Mouse (Mus musculus): Measurements from ENCODE around the gene Rab40c. TPM values are rescaled to one million over a fixed set of nuclear protein-coding genes. Genes with fewer than 3 reads are reported as not detected.

Gene Rab40c
- polyA plus RNA-seq, 1 experiment from 2014 or later, result 59.2 TPM

- WGBS, result under 1% methylated on average over 24 of the region's 24 CpGs
- peak within 1 kb of the TSS; percentile 71 for H3K4me3 ChIP-seq (replicated peaks; ENCODE audit: low read length)
- no peaks in the 10 kb centered on the region for H3K36me3 ChIP-seq (ENCODE audit: control insufficient read depth, insufficient read depth)
- peaks cover 11% of the 10 kb centered on the region for H3K4me1 ChIP-seq (replicated peaks; ENCODE audit: control insufficient read depth, insufficient read depth, low read length)
- H3K9ac ChIP-seq (replicated peaks; ENCODE audit: low read depth, low read length), result peak within 1 kb of the TSS; percentile 68
- H3K27ac ChIP-seq (ENCODE audit: low read length), result peak within 1 kb of the TSS; percentile 54; the same call in 1 of the 2 replicates
- H3K4me2 ChIP-seq (ENCODE audit: low read length), result peak within 1 kb of the TSS; percentile 98
- no peaks in the 10 kb centered on the region for H3K9me3 ChIP-seq (ENCODE audit: control insufficient read depth, low read length)
- ATAC-seq, result peak; percentile 91
- no peaks in the 10 kb centered on the region for H3K27me3 ChIP-seq (replicated peaks; ENCODE audit: control insufficient read depth, insufficient read depth, low read length)
These were observed 50.8 kb downstream of the Rab40c start, which contains the start of gene Mcrip2 for GRCm38 (mm10) chr17:25868601-25869191. Gene Mcrip2 (minus strand): TSS chr17:25868764.

DNA sequence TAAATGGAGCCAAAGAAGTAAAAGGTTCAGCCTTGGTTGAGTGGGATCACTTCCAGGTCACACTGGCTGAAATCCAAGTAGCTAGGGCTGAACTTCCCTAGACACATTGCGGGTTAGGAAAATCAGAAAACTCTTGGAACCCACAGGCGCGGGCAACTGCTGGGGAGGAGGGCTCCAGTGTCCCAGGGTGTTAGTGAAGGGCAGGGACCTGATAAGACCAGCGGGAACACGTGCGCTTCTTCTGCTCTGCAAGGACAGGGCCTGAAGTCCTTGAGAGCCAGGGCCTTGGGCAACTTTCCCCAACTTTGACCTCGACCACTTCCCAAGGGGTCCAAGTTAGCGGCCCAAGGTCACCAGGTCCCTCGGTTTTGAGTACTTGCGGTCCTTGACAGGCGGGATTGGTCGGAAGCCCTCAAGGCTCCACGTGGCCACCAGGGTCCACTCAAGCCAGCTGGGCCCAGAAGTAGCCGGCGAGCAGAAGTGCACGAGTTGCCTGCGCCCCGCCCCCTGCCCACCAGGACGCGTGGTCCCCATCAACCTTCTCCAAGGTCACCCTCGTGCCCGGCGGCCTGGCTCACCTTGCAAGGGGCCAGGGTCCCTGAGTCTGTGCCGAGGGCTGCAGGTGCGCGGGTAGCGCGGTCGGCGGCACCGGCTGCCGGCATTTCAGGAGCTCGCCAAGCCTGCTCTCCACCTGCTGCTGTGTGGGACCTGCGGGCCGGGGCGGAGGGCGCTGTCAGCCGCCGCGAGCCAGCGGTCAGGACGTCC, 51.5 kb downstream of the Rab40c start:
- H3K36me3 ChIP-seq (ENCODE audit: control insufficient read depth, insufficient read depth), result no peaks in the 10 kb centered on the region
- H3K4me3 ChIP-seq (replicated peaks; ENCODE audit: low read length), result peak overlapping the region; percentile 71
- H3K4me2 ChIP-seq (ENCODE audit: low read length), result peak overlapping the region; percentile 98
- H3K27ac ChIP-seq (ENCODE audit: low read length), result 0 out of 2 replicates have a peak overlapping the region, but pooled peaks have one; percentile 8
- H3K9ac ChIP-seq (replicated peaks; ENCODE audit: low read depth, low read length), result peak overlapping the region; percentile 68
- H3K9me3 ChIP-seq (ENCODE audit: control insufficient read depth, low read length), result no peaks in the 10 kb centered on the region
- no peaks in the 10 kb centered on the region for H3K27me3 ChIP-seq (replicated peaks; ENCODE audit: control insufficient read depth, insufficient read depth, low read length)
- H3K4me1 ChIP-seq (replicated peaks; ENCODE audit: control insufficient read depth, insufficient read depth, low read length), result peaks cover 11% of the 10 kb centered on the region
- ATAC-seq, result peak; percentile 49
- 1% methylated on average over 42 of the region's 42 CpGs for WGBS

DNA sequence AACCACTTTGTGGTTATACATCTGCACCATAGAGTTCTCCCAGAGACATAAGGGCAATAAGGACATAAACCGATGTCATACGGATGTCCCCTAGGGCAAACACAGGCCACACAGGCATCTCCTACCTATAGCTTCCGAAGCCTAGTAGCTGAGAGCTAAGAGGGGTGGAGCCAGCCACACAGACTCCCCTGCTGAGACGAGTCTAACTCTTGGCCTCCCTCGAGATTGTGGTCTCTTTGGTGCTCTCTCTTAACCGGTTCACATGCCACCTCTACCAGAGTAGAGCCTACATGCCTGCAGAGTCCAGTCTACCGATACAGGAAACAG, 52.1 kb downstream of the Rab40c start:
- H3K4me3 ChIP-seq (replicated peaks; ENCODE audit: low read length), result peak overlapping the region; percentile 71
- H3K9me3 ChIP-seq (ENCODE audit: control insufficient read depth, low read length), result no peaks in the 10 kb centered on the region
- H3K9ac ChIP-seq (replicated peaks; ENCODE audit: low read depth, low read length), result peak overlapping the region; percentile 68; the same call in 1 of the 2 replicates
- peak overlapping the region; percentile 98 for H3K4me2 ChIP-seq (ENCODE audit: low read length)
- H3K36me3 ChIP-seq (ENCODE audit: control insufficient read depth, insufficient read depth), result no peaks in the 10 kb centered on the region
- no peaks in the 10 kb centered on the region for H3K27me3 ChIP-seq (replicated peaks; ENCODE audit: control insufficient read depth, insufficient read depth, low read length)
- H3K4me1 ChIP-seq (replicated peaks; ENCODE audit: control insufficient read depth, insufficient read depth, low read length), result peaks cover 11% of the 10 kb centered on the region
- H3K27ac ChIP-seq (ENCODE audit: low read length), result no peak overlapping the region
- 13% methylated on average over 7 of the region's 7 CpGs for WGBS
- ATAC-seq, result no peak

GRCm38 (mm10) chr17:25866172-25866571, 53.4 kb downstream of the Rab40c start:
- 88% methylated on average over 3 of the region's 3 CpGs for WGBS
- H3K4me2 ChIP-seq (ENCODE audit: low read length), result no peak overlapping the region
- no peak overlapping the region for H3K9ac ChIP-seq (replicated peaks; ENCODE audit: low read depth, low read length)
- H3K4me3 ChIP-seq (replicated peaks; ENCODE audit: low read length), result no peak overlapping the region
- H3K27me3 ChIP-seq (replicated peaks; ENCODE audit: control insufficient read depth, insufficient read depth, low read length), result no peaks in the 10 kb centered on the region
- ATAC-seq, result no peak
- H3K9me3 ChIP-seq (ENCODE audit: control insufficient read depth, low read length), result no peaks in the 10 kb centered on the region
- no peak overlapping the region for H3K27ac ChIP-seq (ENCODE audit: low read length)
- H3K4me1 ChIP-seq (replicated peaks; ENCODE audit: control insufficient read depth, insufficient read depth, low read length), result peaks cover 17% of the 10 kb centered on the region
- H3K36me3 ChIP-seq (ENCODE audit: control insufficient read depth, insufficient read depth), result no peaks in the 10 kb centered on the region

GRCm38 (mm10) chr17:25865288-25865687, 54.2 kb downstream of the Rab40c start:
- no peak overlapping the region for H3K4me3 ChIP-seq (replicated peaks; ENCODE audit: low read length)
- no peak for ATAC-seq
- no peak overlapping the region for H3K27ac ChIP-seq (ENCODE audit: low read length)
- H3K36me3 ChIP-seq (ENCODE audit: control insufficient read depth, insufficient read depth), result no peaks in the 10 kb centered on the region
- H3K4me2 ChIP-seq (ENCODE audit: low read length), result no peak overlapping the region
- no peaks in the 10 kb centered on the region for H3K27me3 ChIP-seq (replicated peaks; ENCODE audit: control insufficient read depth, insufficient read depth, low read length)
- no peaks in the 10 kb centered on the region for H3K9me3 ChIP-seq (ENCODE audit: control insufficient read depth, low read length)
- H3K4me1 ChIP-seq (replicated peaks; ENCODE audit: control insufficient read depth, insufficient read depth, low read length), result peaks cover 25% of the 10 kb centered on the region
- WGBS, result 93% methylated on average over 11 of the region's 11 CpGs
- no peak overlapping the region for H3K9ac ChIP-seq (replicated peaks; ENCODE audit: low read depth, low read length)

DNA sequence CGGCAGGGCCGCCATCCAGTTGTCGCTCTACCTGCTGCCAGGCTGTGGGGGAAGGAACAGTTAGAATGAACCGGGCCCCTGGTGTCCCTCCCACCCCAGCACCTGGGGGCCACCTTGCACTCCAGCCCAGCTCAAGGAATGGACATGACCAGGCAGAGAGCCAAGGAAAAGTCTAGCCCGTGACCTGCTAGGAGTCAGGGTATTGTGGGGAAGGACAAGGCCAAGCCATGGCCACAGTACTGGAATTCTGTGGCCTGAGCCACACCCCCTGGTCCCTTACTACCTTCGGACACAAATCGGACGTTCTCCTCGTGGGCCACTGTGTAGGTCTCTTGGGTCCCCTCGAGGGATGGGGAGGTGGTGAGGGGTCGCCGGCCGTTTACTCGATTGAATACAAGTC, 55.2 kb downstream of the Rab40c start:
- peaks cover 28% of the 10 kb centered on the region for H3K4me1 ChIP-seq (replicated peaks; ENCODE audit: control insufficient read depth, insufficient read depth, low read length)
- no peak for ATAC-seq
- H3K9me3 ChIP-seq (ENCODE audit: control insufficient read depth, low read length), result no peaks in the 10 kb centered on the region
- no peak overlapping the region for H3K9ac ChIP-seq (replicated peaks; ENCODE audit: low read depth, low read length)
- 93% methylated on average over 14 of the region's 14 CpGs for WGBS
- H3K27me3 ChIP-seq (replicated peaks; ENCODE audit: control insufficient read depth, insufficient read depth, low read length), result no peaks in the 10 kb centered on the region
- no peaks in the 10 kb centered on the region for H3K36me3 ChIP-seq (ENCODE audit: control insufficient read depth, insufficient read depth)
- H3K4me2 ChIP-seq (ENCODE audit: low read length), result no peak overlapping the region
- H3K4me3 ChIP-seq (replicated peaks; ENCODE audit: low read length), result no peak overlapping the region
- H3K27ac ChIP-seq (ENCODE audit: low read length), result no peak overlapping the region

- Histone ChIP-seq H3K27ac (ENCODE audit: low read length) (no peak overlapping the region), H3K4me2 (ENCODE audit: low read length) (no peak overlapping the region), H3K4me1 (replicated peaks; ENCODE audit: control insufficient read depth, insufficient read depth, low read length) (peaks cover 25% of the 10 kb centered on the region), H3K9ac (replicated peaks; ENCODE audit: low read depth, low read length) (no peak overlapping the region), H3K4me3 (replicated peaks; ENCODE audit: low read length) (no peak overlapping the region), H3K36me3 (ENCODE audit: control insufficient read depth, insufficient read depth) (no peaks in the 10 kb centered on the region), H3K27me3 (replicated peaks; ENCODE audit: control insufficient read depth, insufficient read depth, low read length) (no peaks in the 10 kb centered on the region), H3K9me3 (ENCODE audit: control insufficient read depth, low read length) (no peaks in the 10 kb centered on the region)
- ATAC-seq, result no peak
- 94% methylated on average over 6 of the region's 6 CpGs for WGBS
These were observed 55.8 kb downstream of the Rab40c start for GRCm38 (mm10) chr17:25863681-25864080.

- ATAC-seq, result peak; percentile 24
- Histone ChIP-seq H3K9ac (replicated peaks; ENCODE audit: low read depth, low read length) (peak overlapping the region; percentile 72), H3K4me2 (ENCODE audit: low read length) (peak overlapping the region; percentile 90), H3K27me3 (replicated peaks; ENCODE audit: control insufficient read depth, insufficient read depth, low read length) (no peaks in the 10 kb centered on the region), H3K9me3 (ENCODE audit: control insufficient read depth, low read length) (no peaks in the 10 kb centered on the region), H3K4me3 (replicated peaks; ENCODE audit: low read length) (peak overlapping the region; percentile 75), H3K36me3 (ENCODE audit: control insufficient read depth, insufficient read depth) (no peaks in the 10 kb centered on the region), H3K4me1 (replicated peaks; ENCODE audit: control insufficient read depth, insufficient read depth, low read length) (peaks cover 16% of the 10 kb centered on the region), H3K27ac (ENCODE audit: low read length) (peak overlapping the region; percentile 80)
- 10% methylated on average over 6 of the region's 6 CpGs for WGBS
These were observed 57.6 kb downstream of the Rab40c start for GRCm38 (mm10) chr17:25861704-25862612.

All from forebrain, embryonic 16.5 days (tissue).